Mouse (Mus musculus) layer of hippocampus, postnatal 10 days (tissue): ENCODE data around the gene Tubb5. TPM values are rescaled to one million over a fixed set of nuclear protein-coding genes. Genes with fewer than 3 reads are reported as not detected.

ENCODE experiments used
- DNase-seq, 2 experiments: peaks; one replicate each; pipeline ENCODE4 v3.0.0; 2021; ENCODE audit warnings: low spot score in 2 of 2
- microRNA-seq, 2 experiments: library from miRNA; unstranded; fragments of <30 nt; microRNA quantifications; one replicate each; pipeline ENCODE4 v1.2.0; 2021
- total RNA-seq, 2 experiments: library from RNA; stranded (reverse); gene quantifications; 2 replicates each; pipeline ENCODE4 v1.2.3; 2021

The Tubb5 gene
- total RNA-seq, 2 experiments from 2014 or later = 1,119 to 1,208 TPM

DNA sequence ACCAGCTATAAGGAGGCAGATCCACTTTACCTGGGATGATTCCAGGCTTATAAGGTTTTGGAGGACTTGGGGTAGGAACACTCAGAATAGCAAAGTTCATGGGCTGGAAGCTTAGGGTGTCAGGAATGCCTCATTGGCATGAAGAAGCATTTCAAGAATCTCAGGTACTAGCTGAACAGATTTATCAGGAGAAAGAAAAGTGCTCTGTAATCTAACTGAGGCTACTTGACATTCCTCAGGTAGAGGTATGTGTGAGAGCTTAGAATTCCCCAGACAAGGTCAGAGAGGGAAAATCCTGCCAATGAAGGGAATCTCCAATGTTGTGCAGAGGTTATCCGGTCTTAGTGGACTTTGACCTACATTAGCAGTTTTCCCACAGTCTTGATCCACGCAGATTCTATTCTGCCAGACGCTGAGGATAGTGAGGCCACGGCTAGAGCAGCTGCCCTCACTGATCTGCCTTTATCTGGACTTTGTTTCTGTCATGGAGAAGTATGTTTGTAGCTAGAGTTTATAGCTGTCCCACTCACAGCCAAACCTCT is 34.2 kb downstream of the Tubb5 start:
- no peak for DNase-seq

DNA sequence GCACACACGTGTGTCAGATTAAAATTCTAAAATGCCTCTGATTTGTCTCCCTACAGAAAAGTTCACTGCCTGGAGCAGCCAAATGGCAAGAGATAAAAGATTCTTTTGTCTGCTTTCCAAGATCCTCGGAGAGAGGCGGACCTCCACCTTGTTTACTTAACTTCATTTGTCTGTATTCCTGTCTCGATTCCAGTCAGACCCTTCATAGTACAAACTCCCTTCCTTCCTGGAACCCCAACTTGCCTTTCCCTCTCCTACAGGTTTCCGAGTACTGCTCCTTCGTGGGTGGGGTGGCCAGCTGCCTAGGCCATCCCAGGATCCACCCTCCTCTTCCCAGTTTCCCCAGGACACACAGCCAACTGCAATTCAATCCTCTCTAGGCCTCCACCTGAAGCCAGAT is 35.1 kb downstream of the Tubb5 start:
- DNase-seq = no peak

DNA sequence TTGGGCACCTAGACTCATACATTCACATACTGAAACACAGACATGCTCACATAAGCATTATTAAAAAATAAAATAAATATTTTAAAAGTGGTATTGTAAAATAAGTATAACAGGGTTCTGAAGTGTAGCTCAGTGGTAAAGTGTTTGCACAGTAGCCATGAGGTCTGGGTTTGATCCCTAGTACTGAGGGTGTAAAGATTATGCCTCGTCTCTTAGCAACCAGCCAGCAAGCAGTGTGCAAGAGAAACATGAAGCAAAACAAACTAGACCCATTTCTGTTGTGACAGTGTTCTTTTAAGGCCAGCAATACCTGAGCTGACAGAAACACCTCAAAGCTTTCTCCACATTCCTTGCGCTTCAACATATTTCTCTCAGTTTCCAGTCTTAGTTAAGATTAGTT is 37.2 kb downstream of the Tubb5 start:
- DNase-seq = no peak

DNA sequence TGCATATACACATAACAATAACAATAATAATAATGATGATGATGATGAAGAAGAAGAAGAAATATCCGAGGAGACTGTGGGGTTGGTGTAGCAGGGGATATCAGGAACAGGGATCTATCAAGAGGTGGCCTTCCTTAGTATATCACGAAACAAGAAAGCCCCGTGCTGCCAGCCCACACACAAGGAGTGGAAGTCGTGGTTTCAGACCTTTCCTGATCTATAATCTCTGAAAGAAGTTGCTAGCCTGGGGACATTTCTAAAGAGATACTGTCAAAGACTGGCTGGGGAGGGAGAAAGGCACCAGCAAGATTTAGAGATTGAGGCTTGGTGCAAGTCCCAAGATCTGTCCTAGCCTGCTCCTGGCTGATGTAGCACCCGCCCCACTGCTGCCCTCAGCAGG is 41.3 kb downstream of the Tubb5 start:
- DNase-seq = no peak

DNA sequence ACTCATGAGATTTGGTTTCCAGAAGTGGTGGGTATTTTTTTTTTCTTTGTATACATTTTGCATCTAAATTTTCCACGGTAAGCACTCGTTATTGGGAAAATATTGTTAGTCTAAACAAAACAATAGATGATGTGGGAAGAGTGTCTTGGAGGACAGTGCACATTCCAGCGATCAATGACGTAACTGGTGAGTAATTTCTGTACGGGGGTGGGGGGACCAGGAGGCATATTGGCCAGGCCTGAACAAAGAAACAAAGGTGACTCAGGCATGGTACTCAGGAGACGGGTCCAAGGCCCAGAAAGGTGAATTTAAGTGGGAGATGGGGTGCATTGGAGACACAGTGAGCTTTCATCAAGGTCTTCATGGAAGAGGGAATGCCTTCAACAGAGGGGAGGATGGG is 42.5 kb downstream of the Tubb5 start:
- DNase-seq = no peak

DNA sequence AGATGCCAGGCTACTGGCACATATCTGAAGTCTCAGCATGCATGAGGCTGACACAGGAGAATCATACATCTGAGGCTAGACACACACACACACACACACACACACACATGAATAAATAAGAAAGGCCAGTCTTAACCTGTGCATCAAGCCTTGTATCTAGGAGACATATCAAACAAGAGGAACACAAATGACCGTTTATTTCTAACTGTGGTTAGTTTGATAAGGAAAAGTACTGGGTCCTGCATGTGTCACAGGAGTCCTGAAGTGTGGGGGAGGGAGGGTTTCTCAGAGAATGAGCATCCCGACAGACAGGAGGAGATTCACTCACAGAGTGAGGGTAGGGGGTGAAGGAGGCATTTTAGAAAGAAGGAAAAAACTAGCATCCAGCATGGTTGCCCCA is 43.0 kb downstream of the Tubb5 start:
- no peak for DNase-seq

DNA sequence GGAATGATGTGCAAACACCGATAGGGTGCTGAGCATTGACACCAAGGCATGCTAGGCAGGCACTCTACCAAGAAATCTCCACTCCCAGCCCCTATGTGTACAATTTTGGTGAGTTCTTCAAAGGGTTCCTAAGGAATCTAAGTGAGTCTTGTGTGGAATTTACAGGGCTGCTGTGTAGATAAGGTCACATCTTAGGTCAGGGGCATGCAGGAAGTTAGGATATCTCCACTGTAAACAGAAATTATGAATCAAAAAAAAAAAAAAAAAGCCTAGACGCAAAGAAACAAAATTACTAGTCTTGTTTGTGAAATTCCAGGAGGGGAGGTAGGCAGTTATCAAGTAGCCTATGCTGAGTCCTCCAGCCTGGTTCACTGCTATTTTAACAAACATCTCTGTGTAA is 45.3 kb downstream of the Tubb5 start:
- DNase-seq = no peak

DNA sequence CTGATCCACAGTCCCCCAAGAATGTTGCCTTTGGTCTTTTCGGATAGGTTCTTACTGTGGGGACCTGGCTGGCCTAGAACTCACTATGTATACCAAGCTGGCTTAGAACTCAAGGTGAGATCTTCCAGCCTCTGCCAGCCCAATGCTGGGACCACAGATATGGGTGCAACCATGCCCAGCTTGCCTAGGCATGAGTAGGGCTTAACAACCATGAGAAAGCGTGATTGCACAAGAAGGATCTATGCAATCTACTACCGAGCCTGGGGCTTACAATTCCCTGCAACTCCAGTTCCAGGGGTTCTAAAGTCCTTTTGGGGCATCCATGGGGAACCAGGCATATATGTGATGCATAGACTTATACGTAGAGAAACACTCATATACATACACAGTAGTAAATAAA is 47.2 kb downstream of the Tubb5 start:
- DNase-seq = no peak

DNA sequence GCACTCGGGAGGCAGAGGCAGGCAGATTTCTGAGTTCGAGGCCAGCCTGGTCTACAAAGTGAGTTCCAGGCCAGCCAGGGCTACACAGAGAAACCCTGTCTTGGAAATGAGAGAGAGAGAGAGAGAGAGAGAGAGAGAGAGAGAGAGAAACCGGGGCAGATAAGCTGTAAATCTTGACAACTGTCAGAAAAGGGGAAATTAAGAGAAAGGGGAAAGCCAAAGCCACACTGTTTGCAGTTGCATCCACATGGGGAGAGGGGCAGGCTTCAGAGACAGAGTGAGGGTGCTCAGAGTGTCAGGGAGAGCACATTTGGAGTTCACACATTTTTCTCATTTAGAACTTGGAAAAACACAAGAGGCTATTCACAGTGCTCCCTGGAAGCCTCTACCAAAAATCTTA is 50.1 kb downstream of the Tubb5 start:
- DNase-seq = no peak

DNA sequence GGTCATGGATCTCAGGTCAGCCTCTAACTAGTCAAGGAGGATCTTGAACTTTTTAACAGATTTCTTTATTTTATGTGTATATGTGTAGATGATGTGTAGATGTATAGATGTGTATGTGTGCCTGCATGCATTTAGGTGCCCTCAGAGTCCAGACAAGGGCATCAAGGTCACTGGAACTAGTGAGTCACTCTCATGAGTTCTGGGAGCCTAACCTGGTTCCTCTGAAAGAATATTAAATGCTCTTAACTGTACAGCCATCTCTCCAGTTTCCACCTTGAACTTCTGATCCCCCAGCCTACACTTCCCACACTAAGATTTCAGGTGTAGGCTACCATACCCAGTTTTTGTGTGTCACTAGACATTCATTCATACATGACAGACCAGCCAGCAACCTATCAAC is 50.6 kb downstream of the Tubb5 start:
- DNase-seq = no peak

DNA sequence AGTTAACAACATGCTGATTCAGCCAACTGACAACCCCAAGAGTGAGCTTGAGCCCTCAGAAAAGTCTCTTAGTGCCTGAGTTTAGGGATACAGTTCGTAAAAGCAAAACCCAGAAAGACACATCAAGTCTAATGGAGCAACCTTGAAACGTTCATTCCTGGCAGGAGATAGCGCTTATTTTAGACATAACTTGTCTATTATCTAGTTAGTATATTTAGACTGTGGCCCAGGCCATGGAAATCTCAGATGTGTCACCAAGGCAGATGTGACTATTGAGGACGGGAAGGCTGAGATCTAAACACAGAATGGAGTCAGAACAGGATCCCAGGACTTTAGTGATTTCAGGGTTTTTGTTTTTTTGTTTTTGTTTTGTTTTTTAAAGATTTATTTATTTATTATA is 53.0 kb downstream of the Tubb5 start:
- DNase-seq = no peak

DNA sequence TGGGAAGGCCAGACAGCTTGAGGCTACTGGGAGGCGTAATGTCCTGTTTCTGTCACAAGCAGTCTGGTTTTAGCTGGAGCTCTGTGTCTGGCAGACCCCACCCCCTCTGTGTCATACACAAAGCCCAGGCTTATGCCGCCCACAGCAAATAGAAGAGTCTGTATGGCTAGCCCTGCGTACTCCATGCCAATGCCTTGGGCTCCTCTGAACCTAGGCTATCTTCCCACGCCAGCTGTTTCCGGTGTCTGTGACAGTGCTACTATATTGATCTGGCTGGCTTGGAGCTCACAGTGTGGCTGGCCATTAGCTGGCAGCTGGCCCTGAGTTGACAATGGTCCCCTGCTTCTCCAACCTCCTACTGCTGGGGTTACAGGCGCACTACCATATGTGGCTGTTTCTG is 54.2 kb downstream of the Tubb5 start:
- DNase-seq = peak; percentile 25 to 47

Small RNAs within 50 kb of the gene (microRNA-seq; reads per million reads assigned to microRNA genes)
- gene Gm28033 = 1.2 to 1.6 reads per million in 2 experiments

Other genes starting within 250 kb of the Tubb5 start
- gene Sfta2, start 236.8 kb downstream of the Tubb5 start, total RNA-seq = not detected
- not detected for gene Gm9573, start 211.7 kb downstream of the Tubb5 start, total RNA-seq
- gene Mucl3, start 194.6 kb downstream of the Tubb5 start, total RNA-seq = not detected
- gene Vars2, start 170.7 kb downstream of the Tubb5 start, total RNA-seq = 10 to 100 TPM; 42.6 to 44.1 TPM
- 10 to 100 TPM; 23.3 to 24.4 TPM for gene Gtf2h4, start 164.6 kb downstream of the Tubb5 start, total RNA-seq
- 10 to 100 TPM; 49.8 to 50.5 TPM for gene Ddr1, start 133.7 kb downstream of the Tubb5 start, total RNA-seq
- 1 to 10 TPM; 4.3 to 4.6 TPM for gene Ier3, start 16.6 kb downstream of the Tubb5 start, total RNA-seq
- gene Flot1, start 15.1 kb downstream of the Tubb5 start, total RNA-seq = 100 to 1,000 TPM; 163 to 172 TPM
- gene Mdc1, start 3.2 kb upstream of the Tubb5 start, total RNA-seq = 10 to 100 TPM; 15.8 to 16.2 TPM
- 1 to 10 TPM; 5.2 to 5.7 TPM for gene Nrm, start 23.0 kb upstream of the Tubb5 start, total RNA-seq
- 10 to 100 TPM; 15.6 to 16.3 TPM for gene Ppp1r18, start 27.3 kb upstream of the Tubb5 start, total RNA-seq
- 10 to 100 TPM; 26.1 to 36.5 TPM for gene Dhx16, start 41.5 kb upstream of the Tubb5 start, total RNA-seq
- 10 to 100 TPM; 69.4 to 77.2 TPM for gene 2310061I04Rik, start 59.1 kb upstream of the Tubb5 start, total RNA-seq
- 100 to 1,000 TPM; 132 to 133 TPM for gene Atat1, start 71.8 kb upstream of the Tubb5 start, total RNA-seq
- gene Mrps18b, start 78.1 kb upstream of the Tubb5 start, total RNA-seq = 10 to 100 TPM; 49.1 to 50.2 TPM
- gene Ppp1r10, start 78.1 kb upstream of the Tubb5 start, total RNA-seq = 10 to 100 TPM; 66.2 to 67.3 TPM
- gene Abcf1, start 131.5 kb upstream of the Tubb5 start, total RNA-seq = 10 to 100 TPM; 86.2 to 86.6 TPM
- gene Gnl1, start 141.5 kb upstream of the Tubb5 start, total RNA-seq = 100 to 1,000 TPM; 123 to 128 TPM
- gene Prr3, start 141.9 kb upstream of the Tubb5 start, total RNA-seq = 10 to 100 TPM; 72.1 to 79.2 TPM
- under 1 TPM; 0.54 to 0.80 TPM for gene H2-T24, start 182.3 kb upstream of the Tubb5 start, total RNA-seq
- 1 to 10 TPM; 2.4 to 2.9 TPM for gene H2-T23, start 194.5 kb upstream of the Tubb5 start, total RNA-seq
- gene H2-T22, start 204.4 kb upstream of the Tubb5 start, total RNA-seq = 1 to 10 TPM; 8.2 to 9.0 TPM
- gene Gm6034, start 204.7 kb upstream of the Tubb5 start, total RNA-seq = not detected
- gene Gm11127, start 220.1 kb upstream of the Tubb5 start, total RNA-seq = under 1 TPM; 0.30 to 0.65 TPM